16 mouse cellular contexts compared by ENCODE assay signal in the genomic region with DNA sequence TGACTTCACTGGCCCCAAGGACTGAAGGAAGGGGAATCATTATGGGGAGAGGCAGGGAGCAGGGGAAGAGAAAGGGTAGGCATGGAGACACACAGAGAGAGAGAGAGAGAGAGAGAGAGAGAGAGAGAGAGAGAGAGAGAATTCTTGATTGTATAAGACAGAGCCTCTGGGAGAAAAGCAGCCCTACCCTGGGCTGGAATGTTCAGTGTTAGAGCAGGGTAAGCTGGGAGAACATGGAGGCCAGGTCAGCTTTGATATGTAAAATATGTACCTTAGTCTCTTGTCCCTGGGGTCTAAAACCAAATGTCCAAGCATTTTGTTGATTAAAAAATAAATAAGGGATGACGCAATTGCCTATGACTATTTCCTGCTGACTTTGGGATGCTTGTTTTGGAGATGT.
"Had no signal": no experiment of that assay in that cellular context is flagged by ENCODE, and none has a peak within 500 bp of the region (broad histone marks: within the 10 kb centered on the region; RNA-seq: fewer than 3 reads in every experiment).

No protein-coding gene starts in this region.

- DNase-seq: liver, postnatal 0 days; lung, adult 2 months; lung, postnatal 10 days; right cerebral cortex, postnatal 14 days; thymus, adult 2 months; thymus, postnatal 25 days; thymus, postnatal 4 days had no signal

- H3K4me3 ChIP-seq: lung, embryonic 15.5 days; megakaryocyte, embryonic 14.5 days; midbrain, embryonic 13.5 days; midbrain, embryonic 15.5 days; neural tube, embryonic 12.5 days; stomach, embryonic 15.5 days had no signal

- H3K4me2 ChIP-seq: lung, embryonic 15.5 days; midbrain, embryonic 11.5 days; midbrain, embryonic 13.5 days; midbrain, embryonic 15.5 days; neural tube, embryonic 12.5 days; stomach, embryonic 15.5 days had no signal

- H3K27me3 ChIP-seq: lung, embryonic 15.5 days; megakaryocyte, embryonic 14.5 days; midbrain, embryonic 13.5 days; midbrain, embryonic 15.5 days; neural tube, embryonic 12.5 days; stomach, embryonic 15.5 days had no signal

- H3K4me1 ChIP-seq: lung, embryonic 15.5 days; neural tube, embryonic 12.5 days; stomach, embryonic 15.5 days had no signal

- H3K9me3 ChIP-seq: lung, embryonic 15.5 days; megakaryocyte, embryonic 14.5 days; midbrain, embryonic 13.5 days; midbrain, embryonic 15.5 days; neural tube, embryonic 12.5 days; stomach, embryonic 15.5 days had no signal

- ATAC-seq: liver, postnatal 0 days; midbrain, embryonic 13.5 days; midbrain, embryonic 15.5 days had no signal

- H3K36me3 ChIP-seq: lung, embryonic 15.5 days; midbrain, embryonic 13.5 days; midbrain, embryonic 15.5 days; neural tube, embryonic 12.5 days; stomach, embryonic 15.5 days had no signal

- H3K27ac ChIP-seq: lung, embryonic 15.5 days; macrophage; midbrain, embryonic 13.5 days; midbrain, embryonic 15.5 days; neural tube, embryonic 12.5 days; stomach, embryonic 15.5 days; stomach, postnatal 0 days had no signal

- H3K9ac ChIP-seq: liver, postnatal 0 days; lung, embryonic 15.5 days; midbrain, embryonic 13.5 days; midbrain, embryonic 15.5 days; neural tube, embryonic 12.5 days; stomach, embryonic 15.5 days had no signal
